Mouse (Mus musculus): ENCODE results near the gene Drg2.

Gene Drg2

GRCm38 (mm10) chr11:60454080-60454744, at the start of gene Drg2:
Gene Drg2 (plus strand): TSS chr11:60454591.
- POLR2A ChIA-PET, result interaction anchor here (0.5 to 3.4 kb wide), 48 partner anchors 8 to 425 kb away, joined by 3 to 52 read pairs (median 5); partner anchors contain the start of genes Gid4 (in 3 of the 4), Atpaf2 (in 2 of the 4), Drc3 (in 2 of the 4) and Myo15 (in 2 of the 4)
- CTCF ChIA-PET, result interaction anchor here in 3 of 4 experiments (0.6 to 1.7 kb wide), 10 partner anchors 10 to 1081 kb away, joined by 3 to 9 read pairs (median 5); partner anchors contain the start of gene Atpaf2 (in 1 of the 3)

GRCm38 (mm10) chr11:60406606-60407005, 47.8 kb upstream of the Drg2 start:
- POLR2A ChIA-PET, result interaction anchor here in 2 of 4 experiments (1.0 to 1.1 kb wide), 2 partner anchors 12 to 54 kb away, joined by 3 to 4 read pairs; partner anchors contain the start of genes Atpaf2 (in 1 of the 2), Drc3 (in 1 of the 2) and Tom1l2 (in 1 of the 2)
- CTCF ChIA-PET, result interaction anchor here in 2 of 4 experiments (1.0 to 1.4 kb wide), 2 partner anchors 99 kb away, joined by 3 to 5 read pairs; no protein-coding TSS in a partner anchor

DNA sequence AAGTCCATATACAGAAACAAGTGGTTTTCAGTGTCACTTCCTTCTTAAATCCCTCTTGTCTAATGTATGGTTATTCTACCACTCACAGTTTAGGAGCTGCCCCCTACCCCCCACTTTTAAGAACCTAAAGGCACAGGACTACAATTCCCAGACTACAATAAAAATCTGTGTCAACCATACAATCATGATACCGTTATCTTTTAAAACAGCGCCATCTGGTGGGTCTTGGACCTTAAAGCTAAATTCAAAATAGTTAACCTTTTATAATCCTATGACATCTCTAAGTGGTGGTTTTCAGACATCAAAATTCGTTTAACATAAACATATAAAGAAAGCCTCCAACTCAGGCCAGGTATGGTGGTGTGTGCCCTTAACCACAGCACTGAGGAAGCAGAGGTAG, 42.2 kb upstream of the Drg2 start:
- ChIA-PET CTCF (interaction anchor here (0.5 to 2.3 kb wide), 29 partner anchors 11 to 430 kb away, joined by 3 to 15 read pairs (median 4); partner anchors contain the start of genes Drc3 (in 3 of the 4) and Tom1l2 (in 2 of the 4)), POLR2A (interaction anchor here in 3 of 4 experiments (0.8 to 1.8 kb wide), 8 partner anchors 11 to 192 kb away, joined by 3 to 6 read pairs (median 4); partner anchors contain the start of gene Drc3 (in 1 of the 3))

GRCm38 (mm10) chr11:60412921-60413320, 41.5 kb upstream of the Drg2 start:
- CTCF ChIA-PET, result interaction anchor here in 3 of 4 experiments (0.6 to 2.3 kb wide), 9 partner anchors 29 to 161 kb away, joined by 3 to 15 read pairs (median 5); partner anchors contain the start of genes Drc3 (in 1 of the 3) and Tom1l2 (in 1 of the 3)
- POLR2A ChIA-PET, result interaction anchor here in 2 of 4 experiments (0.9 to 1.8 kb wide), 5 partner anchors 10 to 124 kb away, joined by 3 to 5 read pairs (median 4); partner anchors contain the start of gene Drc3 (in 1 of the 2)

GRCm38 (mm10) chr11:60416590-60416962, 37.8 kb upstream of the Drg2 start:
- CTCF ChIA-PET, result interaction anchor here in 3 of 4 experiments (0.6 to 2.6 kb wide), 12 partner anchors 9 to 217 kb away, joined by 3 to 8 read pairs (median 7); partner anchors contain the start of genes Drc3 (in 1 of the 3) and Tom1l2 (in 1 of the 3)

GRCm38 (mm10) chr11:60416963-60417716, 37.3 kb upstream of the Drg2 start, which contains the start of gene Gid4:
Gene Gid4 (plus strand): TSS chr11:60417145.
- ChIA-PET POLR2A (interaction anchor here in 3 of 4 experiments (0.6 to 3.0 kb wide), 106 partner anchors 8 to 578 kb away, joined by 3 to 31 read pairs (median 4); partner anchors contain the start of genes Drc3 (in 3 of the 3), Drg2 (in 3 of the 3), Tom1l2 (in 3 of the 3) and Myo15 (in 2 of the 3)), CTCF (interaction anchor here in 3 of 4 experiments (0.6 to 2.6 kb wide), 19 partner anchors 8 to 1198 kb away, joined by 3 to 8 read pairs (median 4); partner anchors contain the start of genes Drc3 (in 1 of the 3), Drg2 (in 1 of the 3) and Tom1l2 (in 1 of the 3))

More at GRCm38 (mm10) chr11:60416590-60416962, 37.8 kb upstream of the Drg2 start:
- POLR2A ChIA-PET, result interaction anchor here in 3 of 4 experiments (0.6 to 3.0 kb wide), 86 partner anchors 9 to 495 kb away, joined by 3 to 31 read pairs (median 5); partner anchors contain the start of genes Drc3 (in 3 of the 3), Drg2 (in 3 of the 3), Tom1l2 (in 3 of the 3) and Myo15 (in 2 of the 3)

DNA sequence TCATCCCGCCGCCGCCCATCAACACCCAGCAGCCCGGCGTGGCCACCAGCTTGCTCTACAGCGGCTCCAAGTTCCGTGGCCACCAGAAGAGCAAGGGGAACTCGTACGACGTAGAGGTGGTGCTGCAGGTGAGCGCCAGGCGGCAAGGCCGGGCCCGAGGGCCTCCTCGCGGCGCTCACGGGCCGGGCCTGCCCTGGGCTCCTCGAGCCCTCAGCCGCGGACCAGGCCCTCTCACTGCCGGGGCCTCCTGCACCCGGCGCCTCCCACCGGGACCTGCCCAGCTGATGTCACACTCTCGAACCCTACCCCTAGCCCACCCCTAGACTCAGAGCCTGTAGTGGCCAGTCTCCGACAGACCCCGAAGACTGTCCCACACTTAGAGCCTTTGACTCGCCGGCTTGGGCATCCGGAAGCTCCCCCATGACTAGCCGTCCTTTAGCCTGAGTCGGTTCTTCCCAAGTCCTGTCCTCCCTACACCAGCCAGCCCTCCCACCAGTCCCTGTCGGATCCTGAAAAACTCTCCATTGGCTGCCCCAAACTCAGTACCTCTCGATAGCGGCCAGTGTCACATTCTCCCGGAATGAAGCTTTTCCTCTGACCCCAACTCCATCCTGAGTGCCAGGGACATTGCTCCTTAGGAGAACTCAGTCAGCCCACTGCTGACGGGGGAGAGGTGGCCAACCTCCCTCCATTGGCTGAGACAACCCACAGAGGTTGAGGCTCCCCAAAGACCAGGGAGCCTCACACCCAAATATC, 36.5 kb upstream of the Drg2 start, which contains the start of gene Atpaf2:
Atpaf2 (minus strand) TSS at position 741 of the 756 bp plus-strand sequence.
- ChIA-PET POLR2A (interaction anchor here in 3 of 4 experiments (0.6 to 3.0 kb wide), 97 partner anchors 7 to 579 kb away, joined by 3 to 31 read pairs (median 5); partner anchors contain the start of genes Drc3 (in 3 of the 3), Drg2 (in 3 of the 3), Tom1l2 (in 3 of the 3) and Myo15 (in 2 of the 3)), CTCF (interaction anchor here (0.6 to 2.6 kb wide), 18 partner anchors 7 to 1199 kb away, joined by 3 to 8 read pairs (median 3); partner anchors contain the start of genes Drc3 (in 1 of the 4), Drg2 (in 1 of the 4) and Tom1l2 (in 1 of the 4))

DNA sequence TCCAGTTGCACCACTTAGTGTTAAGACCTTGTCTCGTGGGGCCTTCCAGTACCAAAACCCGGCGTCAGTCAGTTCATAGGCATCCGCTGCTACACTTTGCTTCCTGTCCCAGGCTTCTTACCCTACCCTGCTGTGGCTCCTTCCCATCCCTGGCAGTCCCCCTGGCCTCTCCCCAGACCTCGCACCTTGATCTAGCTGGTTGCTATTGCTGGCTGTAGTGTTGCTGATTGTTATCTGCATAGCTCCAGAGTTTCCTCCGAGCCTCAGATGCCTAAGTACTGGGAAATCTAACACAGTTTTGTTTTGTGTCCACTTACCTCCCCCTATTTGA, 36.0 kb upstream of the Drg2 start:
- ChIA-PET CTCF (interaction anchor here in 3 of 4 experiments (0.7 to 2.6 kb wide), 6 partner anchors 11 to 218 kb away, joined by 3 to 8 read pairs (median 4); partner anchors contain the start of genes Drc3 (in 1 of the 3), Drg2 (in 1 of the 3) and Tom1l2 (in 1 of the 3)), POLR2A (interaction anchor here in 2 of 4 experiments (0.6 to 3.0 kb wide), 30 partner anchors 8 to 580 kb away, joined by 3 to 31 read pairs (median 6); partner anchors contain the start of genes Drg2 (in 2 of the 2), Alkbh5 (in 1 of the 2), Drc3 (in 1 of the 2) and Myo15 (in 1 of the 2))

DNA sequence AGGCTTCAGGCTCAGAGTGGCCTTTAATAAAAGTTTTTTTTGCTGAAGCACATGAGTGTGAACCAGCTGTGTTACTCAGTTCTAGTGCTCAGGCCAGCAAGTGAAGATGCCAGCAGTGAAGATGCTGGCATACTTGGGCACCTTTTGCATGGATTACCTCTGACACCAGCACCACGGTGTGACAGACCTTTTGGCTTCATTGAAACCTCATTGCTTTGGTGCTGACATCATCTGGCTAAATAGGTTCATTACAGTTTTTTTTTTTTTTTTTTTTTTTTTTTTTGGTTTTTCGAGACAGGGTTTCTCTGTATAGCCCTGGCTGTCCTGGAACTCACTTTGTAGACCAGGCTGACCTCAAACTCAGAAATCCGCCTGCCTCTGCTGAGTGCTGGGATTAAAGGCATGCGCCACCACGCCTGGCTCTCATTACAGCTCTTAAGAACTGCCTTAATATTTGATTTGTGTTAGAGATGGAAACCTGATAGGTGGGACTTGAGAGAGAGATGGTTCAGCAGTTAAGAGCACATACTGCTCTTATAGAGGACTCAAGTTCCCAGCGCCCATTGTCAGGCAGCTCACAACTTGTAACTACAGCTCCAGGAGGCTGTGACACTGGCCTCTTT, 32.2 kb upstream of the Drg2 start:
- CTCF ChIA-PET, result interaction anchor here in 1 of 4 experiments (1.3 kb wide), 1 partner anchor 115 kb away, joined by 5 read pairs; no protein-coding TSS in a partner anchor
- POLR2A ChIA-PET, result interaction anchor here in 2 of 4 experiments (0.5 to 2.3 kb wide), 15 partner anchors 9 to 917 kb away, joined by 3 to 11 read pairs (median 4); partner anchors contain the start of genes Aldh3a2 (in 1 of the 2), Alkbh5 (in 1 of the 2), Drc3 (in 1 of the 2) and Drg2 (in 1 of the 2)

DNA sequence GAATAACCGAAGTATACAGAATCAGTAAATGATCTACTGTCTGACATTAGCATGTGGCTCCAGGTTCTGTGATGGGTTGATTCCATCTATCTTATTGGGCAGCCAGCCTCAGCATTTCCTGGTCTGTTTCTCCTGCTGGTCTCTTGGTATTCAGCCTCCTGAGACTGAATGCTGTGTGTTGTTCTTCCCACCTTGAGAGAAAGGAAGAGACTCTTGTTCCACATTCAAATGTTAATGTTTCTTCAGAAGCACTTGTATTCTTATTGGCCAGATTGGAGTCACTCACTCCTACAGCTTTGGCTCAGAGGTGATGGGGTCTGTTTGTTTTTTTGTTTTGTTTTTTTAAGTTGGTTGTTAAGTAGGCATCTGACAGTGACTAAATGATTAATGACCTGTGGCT, 31.4 kb upstream of the Drg2 start:
- ChIA-PET POLR2A (interaction anchor here in 3 of 4 experiments (0.6 to 2.3 kb wide), 20 partner anchors 10 to 844 kb away, joined by 3 to 11 read pairs (median 4); partner anchors contain the start of genes Drg2 (in 2 of the 3), Aldh3a2 (in 1 of the 3), Alkbh5 (in 1 of the 3) and Drc3 (in 1 of the 3)), CTCF (interaction anchor here in 2 of 4 experiments (0.9 to 1.3 kb wide), 4 partner anchors 43 to 223 kb away, joined by 3 to 5 read pairs (median 4); no protein-coding TSS in a partner anchor)

GRCm38 (mm10) chr11:60426417-60426816, 28.0 kb upstream of the Drg2 start:
- ChIA-PET POLR2A (interaction anchor here in 3 of 4 experiments (0.7 to 4.6 kb wide), 6 partner anchors 9 to 1018 kb away, joined by 3 to 23 read pairs (median 6); partner anchors contain the start of genes Atpaf2 (in 2 of the 3) and Gid4 (in 1 of the 3)), CTCF (no interaction called here)

DNA sequence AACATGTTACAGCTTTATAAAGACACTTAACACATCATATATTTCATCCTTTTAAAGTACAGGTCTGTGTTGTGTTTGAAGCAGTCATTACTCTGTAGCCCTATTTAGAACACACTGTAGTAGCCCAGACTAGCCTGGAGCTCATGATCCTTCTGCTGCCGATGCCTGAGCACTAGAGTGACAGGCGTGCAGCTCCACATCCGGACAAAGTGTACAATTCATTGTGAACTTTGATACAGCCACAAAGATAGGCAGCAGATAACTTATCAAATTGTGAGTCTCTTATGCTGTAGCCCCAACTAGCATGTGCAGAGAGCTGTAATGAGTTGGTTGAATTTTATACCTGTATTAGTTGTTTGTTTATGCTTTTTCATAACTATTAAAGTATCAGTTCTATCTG, 26.8 kb upstream of the Drg2 start:
- ChIA-PET CTCF (interaction anchor here in 2 of 4 experiments (0.6 to 0.9 kb wide), 2 partner anchors 47 to 63 kb away, joined by 3 read pairs; no protein-coding TSS in a partner anchor), POLR2A (interaction anchor here in 2 of 4 experiments (0.9 to 4.6 kb wide), 7 partner anchors 9 to 74 kb away, joined by 3 to 23 read pairs (median 5); partner anchors contain the start of genes Atpaf2 (in 1 of the 2), Drc3 (in 1 of the 2) and Gid4 (in 1 of the 2))

DNA sequence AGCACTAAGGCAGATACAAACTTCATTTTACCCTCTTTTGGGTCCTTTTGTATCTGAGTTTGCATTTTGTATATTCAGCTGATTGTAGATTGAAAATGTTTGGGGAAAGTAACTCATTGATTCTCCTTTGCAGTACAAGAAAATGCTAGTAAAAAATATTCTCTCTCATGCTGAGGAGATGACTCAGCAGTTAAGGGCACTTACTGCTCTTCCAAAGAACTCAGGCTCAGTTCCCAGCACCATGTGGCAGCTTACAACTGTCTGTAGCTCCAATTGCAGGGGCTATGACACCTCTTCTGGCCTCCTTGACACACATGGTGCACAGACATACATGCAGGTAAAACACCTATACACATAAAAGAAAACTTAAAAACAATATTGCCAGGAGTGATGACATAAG, 20.9 kb upstream of the Drg2 start:
- ChIA-PET POLR2A (interaction anchor here in 3 of 4 experiments (0.7 to 5.3 kb wide), 12 partner anchors 10 to 218 kb away, joined by 3 to 29 read pairs (median 4); partner anchors contain the start of genes Gid4 (in 3 of the 3), Alkbh5 (in 1 of the 3), Atpaf2 (in 1 of the 3) and Drg2 (in 1 of the 3)), CTCF (no interaction called here)

GRCm38 (mm10) chr11:60435133-60435532, 19.3 kb upstream of the Drg2 start:
- ChIA-PET POLR2A (interaction anchor here in 2 of 4 experiments (2.0 to 5.3 kb wide), 4 partner anchors 9 to 18 kb away, joined by 6 to 29 read pairs (median 14); partner anchors contain the start of genes Atpaf2 (in 2 of the 2) and Gid4 (in 2 of the 2)), CTCF (interaction anchor here in 1 of 4 experiments (0.6 kb wide), 1 partner anchor 72 kb away, joined by 3 read pairs; no protein-coding TSS in a partner anchor)

DNA sequence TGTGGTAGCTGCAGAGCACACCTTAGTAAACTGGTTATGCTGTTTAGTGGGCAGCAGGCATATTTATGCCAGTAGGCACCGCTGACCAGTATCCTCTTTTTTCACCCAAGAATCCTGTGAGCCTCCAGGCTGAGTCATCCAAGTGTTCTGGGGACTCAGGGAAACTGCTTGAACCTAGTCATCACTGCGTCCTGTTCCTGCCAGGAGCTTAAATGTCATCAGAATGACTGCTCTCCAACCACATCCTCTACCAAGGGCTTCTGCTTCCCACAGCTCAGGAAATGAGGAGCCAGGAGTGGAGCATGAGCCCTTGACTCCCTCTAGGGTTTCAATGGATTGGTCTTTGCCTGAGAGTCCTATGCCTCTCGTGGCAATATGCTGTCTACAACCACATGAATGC, 17.8 kb upstream of the Drg2 start:
- POLR2A ChIA-PET, result interaction anchor here in 2 of 4 experiments (0.5 to 4.2 kb wide), 12 partner anchors 8 to 237 kb away, joined by 3 to 18 read pairs (median 8); partner anchors contain the start of genes Atpaf2 (in 2 of the 2), Gid4 (in 2 of the 2) and Drg2 (in 1 of the 2)
- CTCF ChIA-PET, result interaction anchor here in 2 of 4 experiments (0.6 to 1.3 kb wide), 2 partner anchors 30 to 57 kb away, joined by 3 to 6 read pairs; no protein-coding TSS in a partner anchor
